Mouse (Mus musculus): Measurements from ENCODE around the gene Nfic. TPM values are rescaled to one million over a fixed set of nuclear protein-coding genes. Genes with fewer than 3 reads are reported as not detected.

Nfic gene
- total RNA-seq, 2 experiments from 2014 or later, result 125 to 130 TPM

DNA sequence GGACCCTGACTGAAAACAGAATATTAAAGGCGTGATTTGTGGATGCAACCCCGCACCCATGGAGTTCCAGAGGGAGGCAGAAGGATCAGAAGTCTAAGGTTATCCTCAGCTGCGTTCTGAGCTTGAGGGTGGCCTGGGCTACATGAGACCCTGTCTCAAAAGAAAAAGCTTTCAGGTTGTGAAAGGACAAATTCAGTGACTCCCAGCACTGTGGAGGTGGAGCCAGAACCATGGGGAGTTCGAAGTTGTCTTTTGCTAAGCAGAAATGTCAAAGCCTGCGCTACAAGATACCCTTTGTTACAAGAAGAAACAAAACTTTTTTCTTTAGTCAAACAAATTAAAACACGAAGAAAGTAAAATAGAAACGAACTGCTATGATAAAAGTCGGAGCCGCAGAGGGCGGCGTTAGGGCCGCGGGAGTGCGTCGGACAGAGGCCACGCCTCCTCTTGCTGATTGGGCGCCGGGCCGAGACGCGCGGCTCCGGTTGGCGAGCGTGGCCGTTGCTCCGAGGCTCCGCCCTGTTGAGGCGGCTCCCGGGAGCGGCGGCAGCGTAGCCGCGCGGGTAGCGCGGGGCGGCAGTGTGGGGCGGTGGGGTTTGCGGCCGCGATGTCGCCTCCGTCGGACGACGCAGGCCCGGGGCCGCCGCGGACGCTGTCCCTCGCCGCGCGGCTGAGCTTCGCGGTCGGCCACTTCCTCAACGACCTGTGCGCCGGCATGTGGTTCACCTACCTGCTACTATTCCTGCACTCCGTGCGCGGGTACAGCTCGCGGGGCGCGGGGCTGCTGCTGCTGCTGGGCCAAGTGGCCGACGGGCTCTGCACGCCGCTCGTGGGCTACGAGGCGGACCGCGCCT lies 98.2 kb downstream of the Nfic start, which contains the start of gene Mfsd12:
Mfsd12 (plus strand) TSS at position 501 of the 854 bp plus-strand sequence.
- peak; percentile 94 for DNase-seq

DNA sequence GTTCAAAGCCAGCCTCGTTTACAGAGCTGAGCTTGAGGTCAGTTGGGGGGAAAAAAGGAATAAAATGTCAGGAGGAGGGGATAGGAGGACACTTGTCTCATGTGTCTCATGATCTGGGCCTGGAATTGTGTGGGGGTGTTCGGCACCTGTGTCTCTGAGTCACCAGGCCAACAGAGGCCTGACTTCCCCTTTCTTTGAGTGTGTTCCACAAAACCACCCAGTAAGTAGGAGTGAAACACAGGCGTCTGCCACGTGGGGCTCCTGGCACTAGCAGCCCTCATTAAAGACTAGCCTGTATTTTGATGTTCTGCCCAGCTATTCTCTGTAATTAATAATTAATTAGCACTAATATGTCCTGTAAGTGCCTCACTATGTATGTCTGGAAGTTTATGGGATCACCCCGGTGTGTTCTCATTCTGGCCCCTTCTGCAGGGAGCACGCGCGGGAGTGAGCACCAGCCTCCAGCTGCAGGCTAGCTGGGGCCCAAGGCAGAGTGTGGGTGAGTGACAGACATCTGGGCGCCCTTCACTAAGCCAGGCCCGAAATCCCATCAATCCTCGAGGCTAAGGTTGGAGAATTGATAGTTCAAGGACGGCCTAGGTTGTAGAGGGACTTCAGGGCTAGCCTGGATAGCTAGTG lies 99.0 kb downstream of the Nfic start:
- no peak for DNase-seq

DNA sequence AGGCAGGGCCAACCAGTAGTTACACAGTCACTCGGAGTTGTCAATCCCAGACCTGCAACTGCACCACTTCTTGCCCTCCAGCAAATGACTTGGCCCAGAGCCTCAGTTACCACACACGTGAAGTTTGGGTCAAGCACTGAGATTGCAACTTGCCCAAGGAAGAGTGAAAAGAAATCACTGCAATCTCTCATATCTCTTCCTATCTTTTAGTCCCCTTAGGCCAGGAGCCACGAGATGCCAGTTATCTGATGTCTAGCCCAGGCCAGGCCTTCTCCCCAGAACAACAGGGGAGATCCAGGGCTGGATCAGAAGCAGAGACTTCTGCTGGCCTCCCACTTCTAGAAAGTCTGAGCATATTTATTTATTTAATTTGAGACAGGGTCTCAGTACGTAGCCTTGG lies 99.9 kb downstream of the Nfic start:
- DNase-seq, result no peak

GRCm38 (mm10) chr10:81354738-81355477 lies 100.5 kb downstream of the Nfic start:
- no peak for DNase-seq

GRCm38 (mm10) chr10:81351678-81352291 lies 103.7 kb downstream of the Nfic start:
- DNase-seq, result no peak

- DNase-seq, result peak; percentile 99
Measured at GRCm38 (mm10) chr10:81350351-81351063, 104.9 kb downstream of the Nfic start, which contains the start of gene Hmg20b. Gene Hmg20b, minus strand, starts transcription at chr10:81350480.

GRCm38 (mm10) chr10:81349961-81350350 lies 105.5 kb downstream of the Nfic start:
- no peak for DNase-seq

- DNase-seq, result peak; percentile 56
Measured at GRCm38 (mm10) chr10:81349146-81349545, 106.3 kb downstream of the Nfic start.

DNA sequence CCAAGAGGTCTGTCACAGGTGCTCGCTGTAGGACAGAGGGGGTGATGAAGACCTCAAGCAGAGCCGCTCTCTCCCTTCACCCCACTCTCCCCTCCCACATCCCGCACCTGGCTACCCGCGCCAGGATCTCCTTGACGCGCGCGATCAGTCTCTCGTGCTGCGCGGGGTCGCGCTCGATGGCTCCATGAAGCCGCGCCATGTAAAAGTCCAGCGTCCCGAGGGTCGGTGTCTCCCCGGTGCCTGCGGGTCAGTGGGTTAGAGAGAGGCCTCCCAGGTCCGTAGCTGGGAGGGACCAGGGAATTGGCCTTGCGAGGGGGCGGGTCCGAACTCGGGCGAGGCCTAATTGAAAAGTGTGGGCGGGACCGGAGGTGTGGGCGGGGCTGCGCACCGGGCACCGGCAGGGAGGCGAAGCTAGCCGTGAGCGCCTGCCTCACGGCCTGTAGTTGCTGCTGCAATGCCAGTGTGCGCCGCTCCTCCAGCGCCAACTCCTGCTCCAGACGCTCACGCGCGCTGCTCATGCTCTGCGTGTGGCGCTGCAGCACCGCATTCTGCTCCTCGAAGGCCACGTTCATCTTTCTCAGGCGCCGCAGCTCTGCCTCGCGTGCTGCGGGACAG lies 108.9 kb downstream of the Nfic start:
- DNase-seq, result peak; percentile 53

Small RNAs within 50 kb of the gene (microRNA-seq; reads per million reads assigned to microRNA genes)
- 0 reads per million in 2 experiments for gene Gm25595
- 0.35 to 1.2 reads per million in 2 experiments for gene Mir1191b
- 0.35 to 0.82 reads per million in 2 experiments for gene Mir6913

Other genes with a start within 250 kb of the Nfic start
- under 1 TPM; 0.23 to 0.24 TPM for gene Atcay, start 224.8 kb downstream of the Nfic start, total RNA-seq (2021)
- gene Zfr2, start 222.5 kb downstream of the Nfic start, total RNA-seq (2021), result 1 to 10 TPM; 4.2 to 5.5 TPM
- under 1 TPM; 0.21 to 0.56 TPM for gene Matk, start 202.7 kb downstream of the Nfic start, total RNA-seq (2021)
- 100 to 1,000 TPM; 118 to 125 TPM for gene Mrpl54, start 188.7 kb downstream of the Nfic start, total RNA-seq (2021)
- 10 to 100 TPM; 49.0 to 53.0 TPM for gene Apba3, start 188.7 kb downstream of the Nfic start, total RNA-seq (2021)
- gene Tjp3, start 164.1 kb downstream of the Nfic start, total RNA-seq (2021), result under 1 TPM in 1 of 2 experiments, not detected in 1; 0.50 TPM
- 10 to 100 TPM; 52.0 to 55.4 TPM for gene Pip5k1c, start 162.7 kb downstream of the Nfic start, total RNA-seq (2021)
- gene Cactin, start 134.5 kb downstream of the Nfic start, total RNA-seq (2021), result 10 to 100 TPM; 20.7 to 21.0 TPM
- 1 to 10 TPM; 5.5 to 5.6 TPM for gene Tbxa2r, start 126.9 kb downstream of the Nfic start, total RNA-seq (2021)
- 1 to 10 TPM; 2.2 to 3.3 TPM for gene Gipc3, start 112.4 kb downstream of the Nfic start, total RNA-seq (2021)
- 100 to 1,000 TPM; 107 to 113 TPM for gene Hmg20b, start 105.2 kb downstream of the Nfic start, total RNA-seq (2021)
- gene Mfsd12, start 98.1 kb downstream of the Nfic start, total RNA-seq (2021), result 10 to 100 TPM; 12.1 to 13.5 TPM
- gene 4930404N11Rik, start 89.8 kb downstream of the Nfic start, total RNA-seq (2021), result 1 to 10 TPM in 1 of 2 experiments, under 1 TPM in 1; 0.63 to 2.0 TPM
- gene Fzr1, start 77.1 kb downstream of the Nfic start, total RNA-seq (2021), result 10 to 100 TPM; 55.4 to 56.8 TPM
- 10 to 100 TPM; 52.9 to 55.9 TPM for gene Dohh, start 71.2 kb downstream of the Nfic start, total RNA-seq (2021)
- gene Gm48551, start 71.2 kb downstream of the Nfic start, total RNA-seq (2021), result under 1 TPM; 0.55 to 0.70 TPM
- gene Gm48552, start 66.6 kb downstream of the Nfic start, total RNA-seq (2021), result under 1 TPM; 0.72 to 0.98 TPM
- 1 to 10 TPM; 1.9 to 2.4 TPM for gene Smim24, start 62.6 kb downstream of the Nfic start, total RNA-seq (2021)
- under 1 TPM; 0.09 to 0.33 TPM for gene Celf5, start 27.1 kb upstream of the Nfic start, total RNA-seq (2021)
- 10 to 100 TPM; 57.1 to 62.3 TPM for gene Ncln, start 40.8 kb upstream of the Nfic start, total RNA-seq (2021)
- under 1 TPM; 0.50 to 0.57 TPM for gene S1pr4, start 44.5 kb upstream of the Nfic start, total RNA-seq (2021)
- under 1 TPM; 0.48 to 0.56 TPM for gene Gna15, start 68.6 kb upstream of the Nfic start, total RNA-seq (2021)
- 10 to 100 TPM; 58.5 to 62.7 TPM for gene Gna11, start 89.6 kb upstream of the Nfic start, total RNA-seq (2021)
- gene Aes, start 103.9 kb upstream of the Nfic start, total RNA-seq (2021), result 100 to 1,000 TPM; 821 to 843 TPM
- gene Tle2, start 118.9 kb upstream of the Nfic start, total RNA-seq (2021), result 10 to 100 TPM; 15.3 to 17.1 TPM
- gene Tle6, start 145.4 kb upstream of the Nfic start, total RNA-seq (2021), result 10 to 100 TPM in 1 of 2 experiments, 1 to 10 TPM in 1; 7.2 to 10.6 TPM
- gene BC025920, start 150.6 kb upstream of the Nfic start, total RNA-seq (2021), result 1 to 10 TPM; 1.2 to 1.3 TPM
- 10 to 100 TPM; 16.8 to 17.0 TPM for gene Sirt6, start 172.2 kb upstream of the Nfic start, total RNA-seq (2021)
- 10 to 100 TPM; 14.5 to 16.0 TPM for gene Ankrd24, start 172.9 kb upstream of the Nfic start, total RNA-seq (2021)
- gene Gm10778, start 193.4 kb upstream of the Nfic start, total RNA-seq (2021), result 1 to 10 TPM; 2.9 to 3.5 TPM
- 1 to 10 TPM; 8.5 to 9.2 TPM for gene Zfp433, start 249.2 kb upstream of the Nfic start, total RNA-seq (2021)